Mouse (Mus musculus) small intestine, adult 2 months (tissue): ENCODE results near the gene Metap1. TPM values are rescaled to one million over a fixed set of nuclear protein-coding genes. Genes with fewer than 3 reads are reported as not detected.
"Not testable (repeated sequence)": the region's sequence is repeated elsewhere in the genome, so short reads cannot be mapped to it uniquely, and the experiment has no call there.

Source experiments
- H3K27ac ChIP-seq: fragments of 200-500 bp; 2 replicates; pipeline ENCODE4 v1.5.1; 2012; ENCODE audit warnings: low read depth, low read length, control low read depth, inconsistent platforms; ENCODE audit not compliant: insufficient read depth
- H3K27me3 ChIP-seq: fragments of 200-500 bp; 2 replicates; pipeline ENCODE4 v1.6.1; 2012; ENCODE audit warnings: mild to moderate bottlenecking, moderate library complexity, low read length, inconsistent platforms; ENCODE audit not compliant: control insufficient read depth, insufficient read depth
- H3K36me3 ChIP-seq: fragments of 200-500 bp; 2 replicates; pipeline ENCODE4 v1.6.1; 2012; ENCODE audit warnings: mild to moderate bottlenecking, low read length, control low read depth, inconsistent platforms; ENCODE audit not compliant: control insufficient read depth, insufficient read depth
- H3K4me1 ChIP-seq: fragments of 200-500 bp; 2 replicates; pipeline ENCODE4 v1.6.1; 2012; ENCODE audit warnings: low read length, inconsistent platforms, mixed read lengths; ENCODE audit not compliant: control insufficient read depth, insufficient read depth, insufficient read length
- H3K4me3 ChIP-seq: fragments of 200-500 bp; 2 replicates; pipeline ENCODE4 v1.5.1; 2012; ENCODE audit warnings: low read depth, mild to moderate bottlenecking, control low read depth, inconsistent platforms, low read length, moderate library complexity
- CTCF ChIP-seq: fragments of 200-500 bp; IDR thresholded peaks from 2 replicates; pipeline ENCODE4 v1.5.1; 2012; ENCODE audit warnings: low read depth, mild to moderate bottlenecking, control low read depth, inconsistent platforms, low read length, moderate library complexity, mixed read lengths; ENCODE audit not compliant: insufficient replicate concordance, insufficient read length; ENCODE audit errors: extremely low read depth
- POLR2A ChIP-seq: fragments of 200-500 bp; IDR thresholded peaks from 2 replicates; pipeline ENCODE4 v1.6.1; 2012; ENCODE audit warnings: low read depth, mild to moderate bottlenecking, control low read depth, inconsistent platforms, low read length, moderate library complexity
- WGBS: fragments of 180-500 bp; shearing (Covaris S2); methylation state at CpG from one replicate; pipeline ENCODE4 v1.1.7; 2018; 5-methylcytosine and 5-hydroxymethylcytosine counted together
- polyA plus RNA-seq: library from polyadenylated mRNA; depleted of rRNA; stranded (reverse); fragments of >200 nt; gene quantifications from 2 replicates; pipeline ENCODE4 v1.2.3, GENCODE M21; 2012

Metap1 gene
- polyA plus RNA-seq, 1 experiment: 6.6 TPM

- Histone ChIP-seq H3K36me3 (peaks cover 5% of the 10 kb centered on the region; the same call in 1 of the 2 replicates), H3K27me3 (no peaks in the 10 kb centered on the region), H3K27ac (peak overlapping the region; percentile 33), H3K4me1 (no peaks in the 10 kb centered on the region), H3K4me3 (peak overlapping the region; percentile 70)
- WGBS: under 1% methylated on average over 61 of the region's 61 CpGs
- TF ChIP-seq POLR2A (no peak; the same call in 1 of the 2 replicates), CTCF (no peak)
Measured at GRCm38 (mm10) chr3:138488584-138489326, 560 bp downstream of the Metap1 start.

DNA sequence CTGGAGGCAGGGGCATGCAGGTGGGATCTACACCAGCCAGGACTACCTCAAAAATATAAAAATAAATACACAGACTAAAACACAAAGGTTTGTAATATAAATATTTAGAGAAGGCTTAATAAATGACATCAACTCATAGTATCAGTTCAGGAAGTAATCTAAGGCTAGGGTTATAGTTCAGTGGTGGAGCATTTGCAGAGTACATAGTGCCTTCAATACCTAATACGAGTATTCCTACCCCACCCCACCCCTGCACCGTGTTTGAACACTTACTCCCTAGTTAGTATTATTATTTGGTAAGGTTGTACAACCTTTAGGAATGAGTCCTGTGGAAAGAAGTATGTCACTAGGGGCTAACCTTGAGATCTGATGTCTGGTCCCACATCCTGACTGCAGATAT, 6.1 kb downstream of the Metap1 start:
- WGBS: 28% methylated on average over 2 of the region's 2 CpGs
- Histone ChIP-seq H3K27me3 (no peaks in the 10 kb centered on the region), H3K36me3 (peaks cover 25% of the 10 kb centered on the region), H3K4me1 (no peaks in the 10 kb centered on the region; the same call in 1 of the 2 replicates), H3K27ac (no peak overlapping the region), H3K4me3 (no peak overlapping the region)
- TF ChIP-seq POLR2A (no peak), CTCF (no peak)

DNA sequence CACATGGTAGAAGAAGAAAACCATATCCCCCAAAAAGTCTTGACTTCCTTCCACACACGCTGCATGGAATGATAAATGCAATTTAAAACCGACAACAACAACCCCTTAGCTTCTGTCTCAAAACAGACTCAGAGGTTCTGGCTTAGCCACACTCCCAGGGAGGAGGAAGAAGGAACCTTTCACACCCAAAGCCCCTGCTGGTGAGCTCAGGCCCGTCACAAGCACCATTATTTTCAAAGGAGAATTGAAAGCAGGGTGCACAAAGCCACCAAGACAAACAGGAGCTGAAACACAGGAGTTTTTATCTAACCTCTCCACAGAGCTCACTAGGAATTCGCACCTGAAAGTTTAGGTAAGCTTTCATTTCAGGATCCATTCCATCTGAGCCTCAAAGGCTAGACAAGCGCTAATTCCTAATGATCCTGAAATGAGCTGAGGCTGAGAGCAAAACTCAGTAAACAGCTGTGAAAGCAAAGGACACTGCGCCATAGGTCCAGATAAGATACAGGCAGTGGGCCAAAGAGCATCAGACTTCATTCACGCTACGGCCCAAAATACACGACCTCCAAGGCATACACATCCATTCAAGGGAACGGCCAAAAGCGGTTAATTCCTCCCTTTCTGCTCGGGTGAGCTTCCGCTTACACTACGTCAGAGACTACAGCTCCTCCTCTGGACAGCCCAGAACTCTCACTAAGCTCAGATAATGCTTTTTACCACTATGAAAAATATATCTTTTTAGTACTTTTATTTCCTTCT, 7.6 kb downstream of the Metap1 start:
- Histone ChIP-seq H3K27me3 (no peaks in the 10 kb centered on the region), H3K4me1 (no peaks in the 10 kb centered on the region; the same call in 1 of the 2 replicates), H3K4me3 (no peak overlapping the region), H3K36me3 (peaks cover 30% of the 10 kb centered on the region), H3K27ac (no peak overlapping the region)
- TF ChIP-seq CTCF: no peak
- no peak for TF ChIP-seq POLR2A
- 56% methylated on average over 14 of the region's 14 CpGs for WGBS

DNA sequence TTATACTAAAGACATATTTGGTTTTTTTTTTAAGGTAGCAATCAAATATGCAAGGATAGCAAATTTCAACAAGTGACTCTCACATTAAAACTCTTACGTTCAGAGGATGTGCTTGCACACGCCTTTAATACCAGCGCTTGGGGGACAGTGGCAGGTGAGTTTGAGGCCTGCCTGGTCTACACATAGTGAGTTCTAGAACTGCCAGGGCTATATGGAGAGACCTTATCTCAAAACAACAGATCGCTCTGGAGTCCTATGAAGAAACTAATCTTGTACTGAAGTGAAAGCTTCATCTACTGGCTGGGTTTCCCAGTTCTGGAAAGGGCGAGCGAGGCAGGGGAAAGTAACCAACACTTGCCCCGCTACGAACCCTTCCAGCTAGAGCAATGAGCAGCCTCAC, 9.8 kb downstream of the Metap1 start:
- no peak for TF ChIP-seq CTCF
- Histone ChIP-seq H3K27ac (no peak overlapping the region), H3K27me3 (no peaks in the 10 kb centered on the region), H3K36me3 (peaks cover 30% of the 10 kb centered on the region), H3K4me3 (no peak overlapping the region), H3K4me1 (no peaks in the 10 kb centered on the region; the same call in 1 of the 2 replicates)
- 96% methylated on average over 8 of the region's 8 CpGs for WGBS

DNA sequence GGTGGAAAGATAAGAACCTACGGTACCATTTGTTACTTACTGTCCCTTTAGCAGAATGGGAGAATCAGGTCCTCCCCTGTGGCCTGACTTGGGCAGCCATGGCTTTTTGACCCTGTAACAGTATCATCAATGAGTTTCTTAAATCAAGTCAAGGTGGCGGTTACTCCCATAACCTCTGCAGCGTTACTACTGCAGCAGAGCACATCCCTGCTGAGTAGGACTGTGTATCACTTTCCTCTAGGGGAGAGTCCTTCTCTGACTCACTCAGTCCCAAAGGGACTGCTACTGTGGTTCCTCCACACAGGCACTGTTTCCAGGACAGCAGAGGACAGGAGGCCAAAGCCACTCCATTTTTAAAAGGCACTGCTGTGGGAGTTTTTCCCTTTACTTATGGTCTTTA, 18.2 kb downstream of the Metap1 start:
- WGBS: 95% methylated on average over 3 of the region's 3 CpGs

GRCm38 (mm10) chr3:138466656-138467055, 22.7 kb downstream of the Metap1 start:
- WGBS: 72% methylated on average over 1 of the region's 1 CpGs
- not testable (repeated sequence) for H3K4me1 ChIP-seq, H3K4me3 ChIP-seq, H3K27me3 ChIP-seq, H3K27ac ChIP-seq
- H3K36me3 ChIP-seq: peaks cover 63% of the 10 kb centered on the region

More for the DNA sequence above, 18.2 kb downstream of the Metap1 start:
- Histone ChIP-seq H3K36me3 (peaks cover 51% of the 10 kb centered on the region), H3K4me1 (no peaks in the 10 kb centered on the region), H3K4me3 (no peak overlapping the region), H3K27ac (no peak overlapping the region), H3K27me3 (no peaks in the 10 kb centered on the region)
- no peak for TF ChIP-seq POLR2A
- TF ChIP-seq CTCF: no peak

DNA sequence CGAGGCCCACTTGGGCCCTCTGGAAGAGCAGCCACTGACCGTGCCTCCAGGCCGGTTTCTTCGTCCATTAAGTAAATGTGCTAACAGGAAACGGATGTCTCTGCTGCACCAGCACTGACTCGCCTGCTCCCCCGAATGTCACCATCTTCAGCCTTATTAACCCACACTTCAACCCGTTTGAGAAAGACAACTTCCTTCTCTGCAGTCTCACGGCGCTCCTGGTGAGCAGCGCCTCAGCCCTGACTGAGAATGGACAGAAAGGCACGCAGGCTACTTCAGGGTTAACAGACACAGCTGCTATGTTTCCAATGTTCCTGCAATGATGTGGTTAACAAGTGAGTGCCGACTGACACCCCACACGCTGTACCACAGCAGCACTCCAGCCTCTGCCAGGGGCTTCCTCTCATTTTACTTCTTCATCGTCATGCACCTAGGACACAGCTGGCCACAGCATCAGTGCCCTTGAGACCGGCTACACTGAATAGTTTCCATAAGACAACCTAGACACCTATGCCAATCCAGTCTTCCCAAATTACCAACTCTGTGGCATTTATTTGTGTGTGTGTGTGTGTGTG, 24.7 kb downstream of the Metap1 start:
- H3K4me3 ChIP-seq: no peak overlapping the region
- no peak overlapping the region for H3K27ac ChIP-seq
- TF ChIP-seq CTCF (no peak), POLR2A (no peak)
- H3K4me1 ChIP-seq: no peaks in the 10 kb centered on the region
- H3K27me3 ChIP-seq: no peaks in the 10 kb centered on the region
- WGBS: 82% methylated on average over 16 of the region's 16 CpGs
- peaks cover 65% of the 10 kb centered on the region for H3K36me3 ChIP-seq
